Mouse (Mus musculus) heart, embryonic 14.5 days (tissue): ENCODE results near the gene Omp. TPM values are rescaled to one million over a fixed set of nuclear protein-coding genes. Genes with fewer than 3 reads are reported as not detected.

ENCODE experiments used
- ATAC-seq: fragments of 200-750 bp; cut with Nextera tagmentation; 2 replicates; pipeline ENCODE4 v1.8.0; 2017; ENCODE audit warnings: low read depth, moderate TSS enrichment; ENCODE audit not compliant: insufficient number of reproducible peaks, insufficient read depth, low FRiP score
- H3K27ac ChIP-seq, 2 experiments: fragments of 200-500 bp in 1 of 2; fragments of 300-500 bp in 1 of 2; sonication (generic) in 1 of 2; replicated peaks in 1 of 2; 2 replicates each; pipeline ENCODE4 v1.5.1; 2012 to 2014; ENCODE audit warnings: low read depth in 2 of 2, low read length in 2 of 2, control low read depth in 1 of 2, mild to moderate bottlenecking in 1 of 2, mixed read lengths in 1 of 2; ENCODE audit not compliant: control insufficient read depth in 1 of 2, insufficient read depth in 1 of 2
- H3K27me3 ChIP-seq: fragments of 300-500 bp; sonication (generic); 2 replicates; pipeline ENCODE4 v1.6.1; 2014; ENCODE audit warnings: mild to moderate bottlenecking, low read length, control low read depth; ENCODE audit not compliant: control insufficient read depth, insufficient read depth
- H3K36me3 ChIP-seq: fragments of 300-500 bp; sonication (generic); 2 replicates; pipeline ENCODE4 v1.6.1; 2014; ENCODE audit warnings: mild to moderate bottlenecking, control low read depth, low read length, mixed read lengths; ENCODE audit not compliant: control insufficient read depth, insufficient read depth
- H3K4me1 ChIP-seq, 2 experiments: fragments of 200-500 bp in 1 of 2; fragments of 300-500 bp in 1 of 2; sonication (generic) in 1 of 2; 2 replicates each; pipeline ENCODE4 v1.6.1; 2012 to 2014; ENCODE audit warnings: low read length in 2 of 2, control low read depth in 1 of 2, mixed read lengths in 1 of 2; ENCODE audit not compliant: control insufficient read depth in 2 of 2, insufficient read depth in 2 of 2
- H3K4me2 ChIP-seq: fragments of 300-500 bp; sonication (generic); 2 replicates; pipeline ENCODE4 v1.6.1; 2014; ENCODE audit warnings: mild to moderate bottlenecking, low read length
- H3K4me3 ChIP-seq, 2 experiments: fragments of 200-500 bp in 1 of 2; fragments of 300-500 bp in 1 of 2; sonication (generic) in 1 of 2; 2 replicates each; pipeline ENCODE4 v1.5.1; 2012 to 2014; ENCODE audit warnings: low read length in 2 of 2, mild to moderate bottlenecking in 2 of 2, control low read depth in 1 of 2, low read depth in 1 of 2, moderate library complexity in 1 of 2; ENCODE audit not compliant: control insufficient read depth in 1 of 2, insufficient read depth in 1 of 2
- H3K9ac ChIP-seq: fragments of 300-500 bp; sonication (generic); 2 replicates; pipeline ENCODE4 v1.6.1; 2014; ENCODE audit warnings: mild to moderate bottlenecking, low read length
- H3K9me3 ChIP-seq: fragments of 300-500 bp; sonication (generic); 2 replicates; pipeline ENCODE4 v1.6.1; 2016; ENCODE audit warnings: low read length, control low read depth; ENCODE audit not compliant: control insufficient read depth
- WGBS: fragments of 180-500 bp; shearing (Covaris S2); extraction: QIAGEN DNeasy Blood & Tissue Kit; methylation state at CpG from one replicate; pipeline ENCODE4 v1.1.7; 2014; 5-methylcytosine and 5-hydroxymethylcytosine counted together
- polyA plus RNA-seq: library from polyadenylated mRNA; unstranded; fragments of >200 nt; fragmentation: Nextera tagmentation; extraction: Ambion mirVana; gene quantifications from 2 replicates; pipeline ENCODE4 v1.2.1, GENCODE M21; 2014

Omp gene
- polyA plus RNA-seq, 1 experiment from 2014 or later = 0.09 TPM

GRCm38 (mm10) chr7:98109771-98110170, 35.5 kb downstream of the Omp start:
- no peak overlapping the region for H3K9ac ChIP-seq
- H3K27me3 ChIP-seq = peaks cover 24% of the 10 kb centered on the region
- 71% methylated on average over 4 of the region's 4 CpGs for WGBS
- no peak overlapping the region for H3K27ac ChIP-seq
- no peaks in the 10 kb centered on the region for H3K36me3 ChIP-seq
- no peak overlapping the region for H3K4me3 ChIP-seq
- no peak overlapping the region for H3K4me2 ChIP-seq
- H3K4me1 ChIP-seq = peaks cover 10 to 13% of the 10 kb centered on the region in 2 experiments
- no peak for ATAC-seq
- H3K9me3 ChIP-seq = no peaks in the 10 kb centered on the region

GRCm38 (mm10) chr7:98108636-98109430, 36.5 kb downstream of the Omp start:
- 79% methylated on average over 16 of the region's 16 CpGs for WGBS
- no peaks in the 10 kb centered on the region for H3K36me3 ChIP-seq
- ATAC-seq = no peak
- H3K27me3 ChIP-seq = peaks cover 24% of the 10 kb centered on the region
- no peaks in the 10 kb centered on the region for H3K9me3 ChIP-seq
- peaks cover 18 to 21% of the 10 kb centered on the region in 2 experiments for H3K4me1 ChIP-seq
- H3K4me3 ChIP-seq = no peak overlapping the region
- no peak overlapping the region for H3K4me2 ChIP-seq
- no peak overlapping the region for H3K27ac ChIP-seq
- no peak overlapping the region for H3K9ac ChIP-seq

- H3K9me3 ChIP-seq = no peaks in the 10 kb centered on the region
- no peak overlapping the region for H3K9ac ChIP-seq
- peaks cover 26 to 27% of the 10 kb centered on the region in 2 experiments for H3K4me1 ChIP-seq
- no peak for ATAC-seq
- 83% methylated on average over 7 of the region's 7 CpGs for WGBS
- H3K4me2 ChIP-seq = no peak overlapping the region
- no peaks in the 10 kb centered on the region for H3K36me3 ChIP-seq
- H3K4me3 ChIP-seq = no peak overlapping the region
- peaks cover 13% of the 10 kb centered on the region for H3K27me3 ChIP-seq
- no peak overlapping the region for H3K27ac ChIP-seq
Observed at GRCm38 (mm10) chr7:98106272-98106671, 39.0 kb downstream of the Omp start.

GRCm38 (mm10) chr7:98104481-98105435, 40.5 kb downstream of the Omp start:
- 45% methylated on average over 16 of the region's 16 CpGs for WGBS
- ATAC-seq = peak; percentile 18; the same call in 1 of the 2 replicates
- Histone ChIP-seq H3K9me3 (no peaks in the 10 kb centered on the region), H3K27me3 (no peaks in the 10 kb centered on the region), H3K4me1 (peaks cover 23 to 26% of the 10 kb centered on the region in 2 experiments), H3K9ac (peak overlapping the region; percentile 30; the same call in 1 of the 2 replicates), H3K4me2 (no peak overlapping the region), H3K27ac (peak overlapping the region; percentile 52 to 72), H3K36me3 (no peaks in the 10 kb centered on the region), H3K4me3 (no peak overlapping the region)

GRCm38 (mm10) chr7:98103942-98104292, 41.4 kb downstream of the Omp start:
- Histone ChIP-seq H3K4me1 (peaks cover 23 to 26% of the 10 kb centered on the region in 2 experiments), H3K9me3 (no peaks in the 10 kb centered on the region), H3K27me3 (no peaks in the 10 kb centered on the region), H3K36me3 (no peaks in the 10 kb centered on the region), H3K27ac (peak overlapping the region; percentile 52 to 72), H3K9ac (no peak overlapping the region), H3K4me3 (no peak overlapping the region), H3K4me2 (no peak overlapping the region)
- ATAC-seq = 0 out of 2 replicates have a peak, but pooled peaks have one; percentile 2
- WGBS = 14% methylated on average over 5 of the region's 5 CpGs

- 12% methylated on average over 20 of the region's 26 CpGs for WGBS
- H3K36me3 ChIP-seq = no peaks in the 10 kb centered on the region
- peak overlapping the region; percentile 64 for H3K4me2 ChIP-seq
- H3K9me3 ChIP-seq = no peaks in the 10 kb centered on the region
- ATAC-seq = peak; percentile 22; the same call in 1 of the 2 replicates
- H3K4me3 ChIP-seq = peak overlapping the region; percentile 24 to 30
- no peaks in the 10 kb centered on the region for H3K27me3 ChIP-seq
- H3K4me1 ChIP-seq = peaks cover 23 to 26% of the 10 kb centered on the region in 2 experiments
- peak overlapping the region; percentile 52 to 73 for H3K27ac ChIP-seq
- peak overlapping the region; percentile 71 for H3K9ac ChIP-seq
Observed at GRCm38 (mm10) chr7:98103002-98103941, 42.0 kb downstream of the Omp start.
